Mouse (Mus musculus) adrenal gland, postnatal 10 days (tissue): ENCODE data around the gene Atf6. TPM values are rescaled to one million over a fixed set of nuclear protein-coding genes. Genes with fewer than 3 reads are reported as not detected.
A peak's percentile ranks its signal among the peaks of the same experiment; 100 is the strongest.

Experiments
- DNase-seq: peaks from one replicate; pipeline ENCODE4 v3.0.0; 2021; ENCODE audit warnings: mixed read lengths
- total RNA-seq, 2 experiments: library from RNA; stranded (reverse); gene quantifications; 2 replicates each; pipeline ENCODE4 v1.2.3; 2021

Atf6 gene
- total RNA-seq, 2 experiments from 2014 or later: 26.1 to 27.6 TPM

GRCm38 (mm10) chr1:170884390-170884789 is 16.8 kb upstream of the Atf6 start:
- DNase-seq: no peak

GRCm38 (mm10) chr1:170882915-170883485 is 15.4 kb upstream of the Atf6 start:
- DNase-seq: no peak

- peak; percentile 37 for DNase-seq
Observed at GRCm38 (mm10) chr1:170876906-170877305, 9.3 kb upstream of the Atf6 start.

- DNase-seq: no peak
Observed at GRCm38 (mm10) chr1:170875676-170876075, 8.1 kb upstream of the Atf6 start.

GRCm38 (mm10) chr1:170871961-170872360 is 4.4 kb upstream of the Atf6 start:
- no peak for DNase-seq

GRCm38 (mm10) chr1:170871402-170871801 is 3.8 kb upstream of the Atf6 start:
- DNase-seq: no peak

- DNase-seq: no peak
Observed at GRCm38 (mm10) chr1:170868905-170869283, 1.3 kb upstream of the Atf6 start.

GRCm38 (mm10) chr1:170868107-170868904 is 735 bp upstream of the Atf6 start:
- peak; percentile 78 for DNase-seq

GRCm38 (mm10) chr1:170866992-170867690 is 430 bp downstream of the Atf6 start:
- DNase-seq: peak; percentile 24

GRCm38 (mm10) chr1:170865406-170865805 is 2.2 kb downstream of the Atf6 start:
- DNase-seq: no peak

- DNase-seq: no peak
Observed at GRCm38 (mm10) chr1:170864754-170865153, 2.8 kb downstream of the Atf6 start.

- no peak for DNase-seq
Observed at GRCm38 (mm10) chr1:170864234-170864633, 3.3 kb downstream of the Atf6 start.

GRCm38 (mm10) chr1:170863033-170863432 is 4.5 kb downstream of the Atf6 start:
- no peak for DNase-seq

- DNase-seq: no peak
Observed at GRCm38 (mm10) chr1:170862435-170862717, 5.2 kb downstream of the Atf6 start.

- no peak for DNase-seq
Observed at GRCm38 (mm10) chr1:170861671-170862434, 5.7 kb downstream of the Atf6 start.

- no peak for DNase-seq
Observed at GRCm38 (mm10) chr1:170858872-170859271, 8.7 kb downstream of the Atf6 start.

GRCm38 (mm10) chr1:170857369-170857768 is 10.2 kb downstream of the Atf6 start:
- no peak for DNase-seq

GRCm38 (mm10) chr1:170855056-170855760 is 12.4 kb downstream of the Atf6 start:
- no peak for DNase-seq

GRCm38 (mm10) chr1:170853604-170854003 is 14.0 kb downstream of the Atf6 start:
- no peak for DNase-seq

- DNase-seq: no peak
Observed at GRCm38 (mm10) chr1:170850637-170851624, 16.6 kb downstream of the Atf6 start.

- no peak for DNase-seq
Observed at GRCm38 (mm10) chr1:170850007-170850406, 17.6 kb downstream of the Atf6 start.
